Mouse (Mus musculus) thymus, adult 2 months (tissue): ENCODE results near the gene Hspa1b. TPM values are rescaled to one million over a fixed set of nuclear protein-coding genes. Genes with fewer than 3 reads are reported as not detected.

Source experiments
- DNase-seq: peaks from one replicate; pipeline ENCODE4 v3.0.0; 2021
- H3K27ac ChIP-seq: fragments of 200-500 bp; 2 replicates; pipeline ENCODE4 v1.5.1; 2012; ENCODE audit warnings: low read length, control low read depth; ENCODE audit not compliant: control insufficient read depth, insufficient read depth
- H3K27me3 ChIP-seq: fragments of 200-500 bp; 2 replicates; pipeline ENCODE4 v1.6.1; 2012; ENCODE audit warnings: mild to moderate bottlenecking, low read length, moderate library complexity, mixed read lengths; ENCODE audit not compliant: control insufficient read depth, insufficient read depth
- H3K36me3 ChIP-seq: fragments of 200-500 bp; 2 replicates; pipeline ENCODE4 v1.6.1; 2012; ENCODE audit warnings: mild to moderate bottlenecking, low read length, moderate library complexity; ENCODE audit not compliant: control insufficient read depth, insufficient read depth
- H3K4me1 ChIP-seq: fragments of 200-500 bp; replicated peaks from 2 replicates; pipeline ENCODE4 v1.6.1; 2012; ENCODE audit warnings: low read length; ENCODE audit not compliant: control insufficient read depth, insufficient read depth
- H3K4me3 ChIP-seq: fragments of 200-500 bp; 2 replicates; pipeline ENCODE4 v1.5.1; 2012; ENCODE audit warnings: mild to moderate bottlenecking, low read length, control low read depth, moderate library complexity; ENCODE audit not compliant: control insufficient read depth, insufficient read depth
- CTCF ChIP-seq: fragments of 200-500 bp; IDR thresholded peaks from 2 replicates; pipeline ENCODE4 v1.5.1; 2012; ENCODE audit warnings: mild to moderate bottlenecking, control low read depth, low read length, moderate library complexity, borderline replicate concordance; ENCODE audit not compliant: control insufficient read depth, poor library complexity, insufficient read depth; ENCODE audit errors: extremely low read depth
- POLR2A ChIP-seq: fragments of 200-500 bp; IDR thresholded peaks from 2 replicates; pipeline ENCODE4 v1.6.1; 2012; ENCODE audit warnings: mild to moderate bottlenecking, low read length, control low read depth, moderate library complexity; ENCODE audit not compliant: control insufficient read depth, poor library complexity, insufficient read depth; ENCODE audit errors: extremely low read depth
- WGBS: fragments of 180-500 bp; shearing (Covaris S2); methylation state at CpG from one replicate; pipeline ENCODE4 v1.1.7; 2018; 5-methylcytosine and 5-hydroxymethylcytosine counted together
- polyA plus RNA-seq: library from polyadenylated mRNA; depleted of rRNA; stranded (reverse); fragments of >200 nt; gene quantifications from 2 replicates; pipeline ENCODE4 v1.2.3, GENCODE M21; 2012

Gene Hspa1b
- polyA plus RNA-seq, 1 experiment: 26.5 TPM

DNA sequence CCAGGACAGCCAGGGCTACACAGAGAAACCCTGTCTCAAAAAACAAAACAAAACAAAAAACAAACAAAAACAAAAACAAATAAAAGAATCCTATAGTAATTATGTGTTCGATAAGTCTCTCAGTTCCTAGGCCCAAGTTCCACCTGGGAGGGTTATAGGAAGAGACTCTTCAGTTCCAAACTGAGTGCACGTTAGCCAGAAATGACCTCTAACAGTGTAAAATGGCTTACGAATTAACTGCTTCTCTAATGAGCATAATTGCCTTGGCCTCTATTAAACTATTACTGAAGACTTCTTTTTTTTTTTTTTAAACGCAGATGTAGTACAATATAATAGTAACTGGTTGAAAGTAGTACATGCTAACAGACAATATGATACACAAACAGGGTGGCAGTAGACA is 5.1 kb downstream of the Hspa1b start:
- H3K4me1 ChIP-seq: peaks cover 5% of the 10 kb centered on the region
- 95% methylated on average over 4 of the region's 4 CpGs for WGBS
- H3K27ac ChIP-seq: no peak overlapping the region
- no peak for DNase-seq
- H3K4me3 ChIP-seq: no peak overlapping the region
- H3K27me3 ChIP-seq: no peaks in the 10 kb centered on the region; the same call in 1 of the 2 replicates
- no peaks in the 10 kb centered on the region for H3K36me3 ChIP-seq
- TF ChIP-seq POLR2A (no peak), CTCF (no peak)

GRCm38 (mm10) chr17:34953258-34953657 is 5.8 kb downstream of the Hspa1b start:
- WGBS: 88% methylated on average over 3 of the region's 3 CpGs
- no peak for DNase-seq

DNA sequence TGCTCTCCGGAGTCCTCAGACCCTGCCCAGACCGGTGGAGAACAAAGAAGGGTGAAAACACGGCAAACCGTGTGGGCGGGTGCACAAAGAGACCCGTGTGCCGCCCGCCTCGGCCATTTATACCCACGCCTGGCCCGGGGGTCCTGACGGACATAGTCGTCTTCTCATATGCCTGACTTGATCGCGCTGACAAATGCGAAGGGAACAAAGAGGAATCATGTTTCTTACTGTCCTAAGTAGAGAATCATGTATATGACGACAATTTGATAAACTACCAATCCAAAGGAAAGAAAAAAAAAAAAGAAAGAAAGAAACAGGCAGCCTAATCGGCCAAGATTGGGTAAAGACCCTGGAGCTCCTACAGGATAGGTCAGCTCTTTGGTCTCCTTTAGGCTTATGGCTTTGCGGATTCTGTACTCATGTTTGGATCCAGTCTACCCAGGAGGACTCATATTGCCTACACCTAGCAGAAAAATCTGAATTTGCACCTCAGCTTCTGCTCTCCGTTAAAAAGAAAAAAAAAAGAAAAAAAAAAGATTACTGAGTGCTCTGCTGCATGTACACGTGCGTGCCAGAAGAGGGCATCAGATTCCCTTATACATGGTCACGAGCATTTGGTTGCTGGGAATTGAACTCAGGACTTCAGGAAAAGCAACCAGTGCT is 6.5 kb downstream of the Hspa1b start:
- Histone ChIP-seq H3K36me3 (no peaks in the 10 kb centered on the region), H3K27me3 (no peaks in the 10 kb centered on the region; the same call in 1 of the 2 replicates), H3K4me1 (peaks cover 5% of the 10 kb centered on the region), H3K4me3 (peak overlapping the region; percentile 99), H3K27ac (0 out of 2 replicates have a peak overlapping the region, but pooled peaks have one; percentile 6)
- peak; percentile 74 for DNase-seq
- under 1% methylated on average over 23 of the region's 23 CpGs for WGBS
- TF ChIP-seq POLR2A (peak; percentile 79), CTCF (no peak)

More at GRCm38 (mm10) chr17:34953258-34953657, 5.8 kb downstream of the Hspa1b start:
- H3K36me3 ChIP-seq: no peaks in the 10 kb centered on the region
- peaks cover 5% of the 10 kb centered on the region for H3K4me1 ChIP-seq
- TF ChIP-seq CTCF: no peak
- no peak for TF ChIP-seq POLR2A
- no peak overlapping the region for H3K27ac ChIP-seq
- no peaks in the 10 kb centered on the region; the same call in 1 of the 2 replicates for H3K27me3 ChIP-seq
- no peak overlapping the region for H3K4me3 ChIP-seq

GRCm38 (mm10) chr17:34951636-34952377 is 7.2 kb downstream of the Hspa1b start:
- H3K27ac ChIP-seq: 0 out of 2 replicates have a peak overlapping the region, but pooled peaks have one; percentile 6
- DNase-seq: no peak
- H3K27me3 ChIP-seq: no peaks in the 10 kb centered on the region; the same call in 1 of the 2 replicates
- WGBS: under 1% methylated on average over 29 of the region's 29 CpGs
- peaks cover 5% of the 10 kb centered on the region for H3K4me1 ChIP-seq
- no peak for TF ChIP-seq POLR2A
- TF ChIP-seq CTCF: 0 out of 2 replicates have a peak, but pooled peaks have one; percentile 33
- H3K4me3 ChIP-seq: peak overlapping the region; percentile 99
- no peaks in the 10 kb centered on the region for H3K36me3 ChIP-seq

- DNase-seq: no peak
- Histone ChIP-seq H3K4me1 (peaks cover 5% of the 10 kb centered on the region), H3K27me3 (no peaks in the 10 kb centered on the region; the same call in 1 of the 2 replicates), H3K4me3 (no peak overlapping the region), H3K27ac (no peak overlapping the region), H3K36me3 (no peaks in the 10 kb centered on the region)
- TF ChIP-seq POLR2A: no peak
- no peak for TF ChIP-seq CTCF
- WGBS: 50% methylated on average over 10 of the region's 10 CpGs
Measured at GRCm38 (mm10) chr17:34950514-34951455, 8.3 kb downstream of the Hspa1b start.
